Mouse (Mus musculus) CD4-positive, CD25-positive, alpha-beta regulatory T cell, adult 4 months (primary cell): ENCODE results near the gene Gm20792. TPM values are rescaled to one million over a fixed set of nuclear protein-coding genes. Genes with fewer than 3 reads are reported as not detected.
"Not testable (repeated sequence)": the region's sequence is repeated elsewhere in the genome, so short reads cannot be mapped to it uniquely, and the experiment has no call there.

Experiments
- ATAC-seq: one replicate; pipeline ENCODE4 v1.8.0; 2017
- polyA plus RNA-seq, 2 experiments: library from polyadenylated mRNA; unstranded; fragments of 100-300 nt; shearing (Covaris generic); gene quantifications; one replicate each; pipeline ENCODE4 v1.2.1; 2017

The Gm20792 gene
- polyA plus RNA-seq, result not detected

- not testable (repeated sequence) for ATAC-seq
Observed at GRCm38 (mm10) chrY:48311555-48311954, at the start of gene Gm20792. Gm20792 (plus strand) TSS chrY:48311855.
